Mouse (Mus musculus) kidney, embryonic 16.5 days (tissue): Measurements from ENCODE around the gene Pspn. TPM values are rescaled to one million over a fixed set of nuclear protein-coding genes. Genes with fewer than 3 reads are reported as not detected.

Source experiments
- ATAC-seq: fragments of 200-750 bp; cut with Nextera tagmentation; 2 replicates; pipeline ENCODE4 v1.8.0; 2017; ENCODE audit warnings: moderate TSS enrichment; ENCODE audit not compliant: low FRiP score, low TSS enrichment
- H3K27ac ChIP-seq: fragments of 300-500 bp; sonication (generic); 2 replicates; pipeline ENCODE4 v1.5.1; 2014; ENCODE audit warnings: low read length
- H3K27me3 ChIP-seq: fragments of 300-500 bp; sonication (generic); 2 replicates; pipeline ENCODE4 v1.6.1; 2014; ENCODE audit warnings: low read length, control low read depth, mixed read lengths; ENCODE audit not compliant: insufficient read depth
- H3K36me3 ChIP-seq: fragments of 300-500 bp; sonication (generic); 2 replicates; pipeline ENCODE4 v1.6.1; 2014; ENCODE audit warnings: low read length, control low read depth, mixed read lengths; ENCODE audit not compliant: insufficient read depth
- H3K4me1 ChIP-seq: fragments of 300-500 bp; sonication (generic); 2 replicates; pipeline ENCODE4 v1.6.1; 2014; ENCODE audit warnings: low read length, control low read depth, mixed read lengths; ENCODE audit not compliant: insufficient read depth
- H3K4me2 ChIP-seq: fragments of 300-500 bp; sonication (generic); replicated peaks from 2 replicates; pipeline ENCODE4 v1.6.1; 2014; ENCODE audit warnings: low read depth, low read length
- H3K4me3 ChIP-seq: fragments of 300-500 bp; sonication (generic); 2 replicates; pipeline ENCODE4 v1.5.1; 2014; ENCODE audit warnings: mild to moderate bottlenecking, low read length
- H3K9ac ChIP-seq: fragments of 300-500 bp; sonication (generic); replicated peaks from 2 replicates; pipeline ENCODE4 v1.6.1; 2014; ENCODE audit warnings: low read length
- H3K9me3 ChIP-seq: fragments of 300-500 bp; sonication (generic); 2 replicates; pipeline ENCODE4 v1.6.1; 2016; ENCODE audit warnings: low read length, control low read depth
- WGBS: fragments of 180-500 bp; shearing (Covaris S2); extraction: QIAGEN DNeasy Blood & Tissue Kit; methylation state at CpG from one replicate; pipeline ENCODE4 v1.1.7; 2014; 5-methylcytosine and 5-hydroxymethylcytosine counted together
- polyA plus RNA-seq: library from polyadenylated mRNA; unstranded; fragments of >200 nt; fragmentation: Nextera tagmentation; extraction: Ambion mirVana; gene quantifications from 2 replicates; pipeline ENCODE4 v1.2.1, GENCODE M21; 2015

Gene Pspn
- polyA plus RNA-seq, 1 experiment from 2014 or later, result 0.64 TPM

DNA sequence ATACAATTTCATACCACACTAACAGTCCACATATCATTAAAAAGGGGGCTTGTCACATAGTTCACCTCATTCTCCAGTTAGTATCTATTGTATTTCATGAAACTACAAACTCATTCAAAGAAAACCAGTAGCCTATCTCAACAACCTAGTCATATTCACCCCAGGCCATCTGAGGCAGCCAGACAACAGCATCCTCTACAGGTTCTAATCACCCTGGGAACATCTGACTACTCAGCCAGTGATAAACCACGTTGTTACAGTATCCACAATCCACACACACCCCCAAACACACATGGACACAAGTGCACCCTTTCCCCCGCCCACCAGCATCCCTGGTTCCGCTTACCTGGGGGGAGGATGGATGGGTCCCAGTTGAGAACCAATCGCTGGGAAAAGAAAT, 27.7 kb upstream of the Pspn start:
- H3K36me3 ChIP-seq, result peaks cover 60% of the 10 kb centered on the region
- H3K27ac ChIP-seq, result no peak overlapping the region
- peaks cover 16% of the 10 kb centered on the region for H3K4me1 ChIP-seq
- H3K27me3 ChIP-seq, result no peaks in the 10 kb centered on the region
- no peak overlapping the region for H3K9ac ChIP-seq
- H3K4me2 ChIP-seq, result no peak overlapping the region
- H3K4me3 ChIP-seq, result no peak overlapping the region
- H3K9me3 ChIP-seq, result no peaks in the 10 kb centered on the region
- ATAC-seq, result no peak
- WGBS, result 89% methylated on average over 4 of the region's 4 CpGs

DNA sequence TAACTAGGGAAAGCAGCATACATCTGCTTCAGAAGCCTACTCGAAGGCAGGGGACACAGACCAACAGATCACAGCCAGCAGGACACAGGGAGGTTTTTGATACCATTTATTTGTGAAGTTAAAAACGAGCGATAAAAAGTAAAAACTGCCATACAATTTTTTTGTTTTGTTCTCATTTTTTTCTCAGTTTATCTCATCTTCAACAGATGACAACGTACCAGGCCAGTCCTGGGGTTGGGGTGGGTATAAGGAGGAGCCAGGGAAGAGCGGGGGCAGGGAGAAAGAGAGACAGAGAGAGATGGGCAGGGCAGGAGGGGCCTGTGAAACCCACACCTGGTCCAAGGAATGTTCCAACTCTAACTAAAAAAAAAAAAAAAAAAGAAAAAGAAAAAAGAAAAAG, 21.1 kb upstream of the Pspn start:
- Histone ChIP-seq H3K9me3 (no peaks in the 10 kb centered on the region), H3K4me2 (no peak overlapping the region), H3K9ac (no peak overlapping the region), H3K27me3 (no peaks in the 10 kb centered on the region), H3K4me3 (no peak overlapping the region), H3K27ac (no peak overlapping the region), H3K4me1 (no peaks in the 10 kb centered on the region), H3K36me3 (peaks cover 62% of the 10 kb centered on the region)
- no peak for ATAC-seq
- WGBS, result 93% methylated on average over 5 of the region's 5 CpGs

DNA sequence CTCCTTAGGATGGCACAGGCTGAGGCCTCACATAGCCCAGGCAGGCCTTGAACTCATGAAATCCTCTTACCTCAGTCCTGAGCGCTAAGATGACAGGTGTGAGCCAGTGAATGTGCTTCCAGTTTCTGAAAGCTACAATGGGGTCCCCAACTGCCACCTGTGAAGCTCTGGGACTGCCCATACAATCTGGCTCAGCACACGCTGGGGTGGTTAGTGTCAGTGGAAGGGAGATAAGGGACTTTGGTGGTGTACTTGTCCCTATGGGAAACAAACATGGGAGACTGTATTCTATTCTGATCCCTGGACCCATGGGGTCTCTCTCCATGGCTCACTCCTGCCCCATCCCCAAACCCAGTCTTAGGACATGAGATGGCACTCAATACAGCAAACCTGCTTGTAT, 19.9 kb upstream of the Pspn start:
- Histone ChIP-seq H3K9ac (no peak overlapping the region), H3K36me3 (peaks cover 50% of the 10 kb centered on the region), H3K4me2 (no peak overlapping the region), H3K27ac (no peak overlapping the region), H3K4me3 (no peak overlapping the region), H3K9me3 (no peaks in the 10 kb centered on the region), H3K27me3 (no peaks in the 10 kb centered on the region), H3K4me1 (no peaks in the 10 kb centered on the region)
- ATAC-seq, result no peak
- 94% methylated on average over 2 of the region's 2 CpGs for WGBS

DNA sequence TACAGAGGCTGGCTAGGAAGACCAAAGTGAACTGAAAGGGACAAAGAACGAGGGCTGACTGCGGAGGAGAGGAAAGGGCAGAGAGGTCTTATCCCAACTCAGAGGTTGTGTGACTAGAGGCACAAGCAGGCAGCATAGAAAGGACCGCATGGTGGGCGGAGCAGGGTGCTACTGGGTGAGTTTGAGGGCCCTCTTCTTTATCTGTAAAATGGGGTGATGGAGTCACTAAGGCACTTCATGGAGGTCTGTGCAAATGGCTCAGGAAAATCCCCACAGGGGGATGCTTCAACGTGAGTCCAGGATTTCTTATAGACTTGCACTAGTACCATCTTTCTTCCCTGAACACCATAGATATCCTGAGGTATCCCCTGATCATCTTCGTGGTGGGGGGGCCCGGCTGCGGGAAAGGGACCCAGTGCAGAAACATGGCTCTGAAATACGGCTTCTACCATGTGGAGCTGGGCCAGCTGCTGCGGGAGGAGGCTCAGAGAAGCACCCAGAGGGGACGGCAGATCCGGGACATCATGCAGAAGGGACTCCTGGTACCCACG, 12.5 kb upstream of the Pspn start:
- Histone ChIP-seq H3K9me3 (no peaks in the 10 kb centered on the region), H3K4me3 (peak overlapping the region; percentile 60), H3K4me1 (peaks cover 19% of the 10 kb centered on the region), H3K27me3 (no peaks in the 10 kb centered on the region), H3K36me3 (peaks cover 15% of the 10 kb centered on the region), H3K9ac (peak overlapping the region; percentile 87), H3K27ac (peak overlapping the region; percentile 89), H3K4me2 (peak overlapping the region; percentile 81)
- 69% methylated on average over 13 of the region's 13 CpGs for WGBS
- ATAC-seq, result peak; percentile 9

DNA sequence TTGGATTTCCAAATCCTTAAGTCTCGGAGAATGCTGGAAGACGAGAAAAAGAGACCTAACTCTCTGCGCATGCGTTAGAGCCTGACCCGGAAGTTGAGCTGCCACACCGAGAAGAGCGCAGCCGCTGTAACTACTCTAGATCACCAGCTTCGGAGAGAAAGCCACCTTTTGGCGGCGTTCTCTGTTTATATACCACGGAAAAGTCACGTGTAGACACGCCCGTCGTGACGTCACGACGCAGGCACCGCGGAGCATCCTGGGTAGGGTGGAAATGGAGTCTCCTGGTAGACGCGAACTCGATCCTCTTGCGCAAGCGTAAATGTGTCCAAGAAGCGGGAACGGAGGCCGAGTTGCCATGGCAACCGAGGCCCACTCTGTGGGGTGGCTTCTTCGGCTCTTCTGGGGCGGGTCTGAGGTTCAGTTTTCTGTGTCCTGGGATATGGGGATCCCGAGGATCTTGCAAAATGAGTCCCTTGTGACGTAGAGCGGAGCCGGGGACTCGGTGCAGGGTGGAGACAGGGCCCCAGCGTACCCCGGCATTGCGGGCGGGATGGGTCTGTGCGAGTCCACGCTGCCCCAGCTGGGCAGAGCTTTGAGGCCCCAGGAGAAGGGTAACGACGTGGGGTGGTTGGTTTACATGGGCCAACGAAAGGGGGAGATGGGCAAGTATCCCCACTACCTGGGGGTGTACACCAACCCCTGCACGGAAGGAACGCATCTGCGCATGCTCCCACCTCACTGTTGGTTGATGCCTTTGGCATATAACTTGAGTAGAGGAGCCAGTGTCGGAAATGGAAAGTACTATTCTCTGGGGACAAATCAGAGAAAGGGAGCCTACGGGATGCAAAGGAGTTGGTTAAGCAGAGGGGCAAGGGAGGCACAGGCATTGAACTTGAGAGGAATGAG, 11.7 kb upstream of the Pspn start, which contains the start of the genes Gtf2f1 and Gm17949:
Gene Gtf2f1, minus strand, starts transcription at position 53 of the 906 bp plus-strand sequence.
Gene Gm17949, plus strand, starts transcription at position 234 of the 906 bp plus-strand sequence.
- under 1% methylated on average over 51 of the region's 51 CpGs for WGBS
- peak; percentile 92 for ATAC-seq
- Histone ChIP-seq H3K4me3 (peak within 1 kb of the TSS; percentile 60), H3K27me3 (no peaks in the 10 kb centered on the region), H3K27ac (peak within 1 kb of the TSS; percentile 89), H3K9ac (peak within 1 kb of the TSS; percentile 87), H3K9me3 (no peaks in the 10 kb centered on the region), H3K4me2 (peak within 1 kb of the TSS; percentile 84), H3K36me3 (peaks cover 22% of the 10 kb centered on the region), H3K4me1 (peaks cover 19% of the 10 kb centered on the region)

DNA sequence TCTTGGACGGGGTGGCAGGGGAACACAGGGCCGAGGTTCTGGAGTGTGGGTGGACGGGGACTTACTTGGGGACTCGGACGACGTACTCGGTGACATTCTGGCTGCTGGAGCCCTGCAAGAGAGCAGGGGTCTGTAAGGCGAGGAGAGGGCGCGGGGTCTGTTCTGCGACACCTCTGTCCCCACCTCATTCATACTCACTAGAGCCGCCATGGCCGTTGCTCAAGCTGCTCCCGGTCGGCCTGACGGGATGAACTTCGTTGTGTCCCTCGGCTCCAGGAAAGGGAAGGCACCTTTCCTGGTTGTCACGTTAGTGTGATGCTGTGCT, 11.1 kb upstream of the Pspn start:
- peak; percentile 55 for ATAC-seq
- no peaks in the 10 kb centered on the region for H3K27me3 ChIP-seq
- peak overlapping the region; percentile 24 for H3K27ac ChIP-seq
- peak overlapping the region; percentile 87 for H3K9ac ChIP-seq
- H3K4me1 ChIP-seq, result peaks cover 19% of the 10 kb centered on the region
- H3K4me2 ChIP-seq, result peak overlapping the region; percentile 84
- H3K36me3 ChIP-seq, result peaks cover 28% of the 10 kb centered on the region
- no peaks in the 10 kb centered on the region for H3K9me3 ChIP-seq
- H3K4me3 ChIP-seq, result peak overlapping the region; percentile 60
- WGBS, result under 1% methylated on average over 19 of the region's 19 CpGs

DNA sequence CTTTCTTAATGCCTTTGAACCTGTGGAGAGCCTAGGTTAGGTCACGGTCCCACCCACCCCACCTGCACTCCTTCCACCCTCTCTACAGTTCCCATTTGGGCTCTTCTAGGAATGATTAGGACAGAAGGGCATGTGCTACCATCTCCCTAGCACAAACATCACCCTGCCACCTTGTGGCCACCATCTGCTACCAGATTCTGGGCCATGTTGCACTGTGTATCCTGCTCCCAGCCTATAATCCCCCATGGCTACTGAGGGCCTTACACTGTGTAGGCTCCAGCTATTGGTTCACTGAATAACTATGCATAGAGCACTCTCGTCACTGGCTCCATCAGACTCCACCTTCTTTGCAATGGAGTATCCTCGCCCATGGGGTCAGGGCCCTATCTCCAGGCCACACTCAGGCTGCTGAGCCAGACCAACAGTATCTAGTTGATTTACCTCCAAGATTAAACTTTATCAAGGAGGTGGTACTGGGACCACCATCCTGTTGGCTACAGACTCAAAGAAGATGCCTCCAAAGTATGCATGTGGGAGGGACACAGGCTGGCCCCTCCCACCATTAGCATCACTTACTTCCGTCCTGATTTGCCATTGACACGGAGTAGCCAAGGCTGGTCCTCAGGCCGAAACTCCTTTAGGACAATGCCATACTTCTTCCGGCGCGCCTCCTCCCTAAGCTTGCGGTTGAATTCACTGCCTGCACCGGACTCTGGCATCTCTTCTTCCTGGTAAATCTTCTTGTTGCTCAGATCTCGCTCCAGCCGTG, 7.5 kb upstream of the Pspn start:
- Histone ChIP-seq H3K4me1 (peaks cover 15% of the 10 kb centered on the region), H3K36me3 (peaks cover 60% of the 10 kb centered on the region), H3K27ac (no peak overlapping the region), H3K9ac (no peak overlapping the region), H3K4me3 (no peak overlapping the region), H3K27me3 (no peaks in the 10 kb centered on the region), H3K4me2 (no peak overlapping the region), H3K9me3 (no peaks in the 10 kb centered on the region)
- no peak for ATAC-seq
- 92% methylated on average over 13 of the region's 13 CpGs for WGBS

DNA sequence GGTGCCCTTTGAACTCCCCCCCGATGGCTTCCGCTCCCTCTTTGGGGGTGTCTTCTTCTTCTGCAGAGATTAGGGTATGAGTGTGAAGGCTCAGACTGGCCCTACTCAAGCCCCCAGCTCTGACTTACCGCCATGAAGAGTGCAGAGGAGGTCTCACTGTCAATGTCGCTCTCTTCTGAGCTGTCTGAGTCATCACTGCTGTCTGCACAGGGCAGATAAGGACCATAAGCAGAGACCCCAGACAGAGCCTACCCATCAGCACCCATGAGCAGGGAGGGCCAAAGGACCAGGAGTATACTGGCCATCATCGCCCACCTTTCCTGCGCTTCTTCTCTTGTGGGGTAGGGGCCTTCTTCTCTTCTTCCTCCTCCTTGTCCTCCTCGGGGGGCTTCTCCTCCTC, 4.2 kb upstream of the Pspn start:
- H3K4me1 ChIP-seq, result no peaks in the 10 kb centered on the region
- no peak overlapping the region for H3K27ac ChIP-seq
- no peak overlapping the region for H3K9ac ChIP-seq
- no peak for ATAC-seq
- no peak overlapping the region for H3K4me3 ChIP-seq
- WGBS, result 98% methylated on average over 7 of the region's 7 CpGs
- H3K27me3 ChIP-seq, result no peaks in the 10 kb centered on the region
- no peak overlapping the region for H3K4me2 ChIP-seq
- peaks cover 67% of the 10 kb centered on the region for H3K36me3 ChIP-seq
- H3K9me3 ChIP-seq, result no peaks in the 10 kb centered on the region

DNA sequence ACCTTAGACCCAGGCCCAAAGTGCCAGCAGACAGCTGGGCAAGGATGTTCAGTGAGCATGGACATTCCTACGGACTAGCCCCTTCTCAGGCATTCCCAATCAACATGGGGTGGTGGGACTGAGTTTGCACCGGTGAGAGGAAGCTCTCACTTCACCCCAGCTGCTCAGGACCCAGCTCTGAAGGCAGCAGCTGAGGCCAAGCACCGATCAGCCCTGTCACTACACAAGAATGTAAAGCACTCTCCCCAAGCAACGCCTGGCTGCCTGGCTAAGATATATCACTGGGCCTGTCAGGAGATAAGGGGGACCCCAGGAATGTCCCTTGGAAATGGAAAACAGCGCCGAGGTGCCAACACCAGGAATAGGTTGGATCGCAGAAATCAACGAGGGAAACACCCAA, 1.4 kb upstream of the Pspn start:
- Histone ChIP-seq H3K9me3 (no peaks in the 10 kb centered on the region), H3K27me3 (no peaks in the 10 kb centered on the region), H3K4me2 (no peak overlapping the region), H3K4me1 (peaks cover 11% of the 10 kb centered on the region), H3K4me3 (no peak overlapping the region), H3K27ac (no peak overlapping the region), H3K36me3 (peaks cover 49% of the 10 kb centered on the region), H3K9ac (no peak overlapping the region)
- WGBS, result 63% methylated on average over 8 of the region's 8 CpGs
- no peak for ATAC-seq
